Comparison of ENCODE assay signal across 11 mouse cellular contexts in the genomic region with DNA sequence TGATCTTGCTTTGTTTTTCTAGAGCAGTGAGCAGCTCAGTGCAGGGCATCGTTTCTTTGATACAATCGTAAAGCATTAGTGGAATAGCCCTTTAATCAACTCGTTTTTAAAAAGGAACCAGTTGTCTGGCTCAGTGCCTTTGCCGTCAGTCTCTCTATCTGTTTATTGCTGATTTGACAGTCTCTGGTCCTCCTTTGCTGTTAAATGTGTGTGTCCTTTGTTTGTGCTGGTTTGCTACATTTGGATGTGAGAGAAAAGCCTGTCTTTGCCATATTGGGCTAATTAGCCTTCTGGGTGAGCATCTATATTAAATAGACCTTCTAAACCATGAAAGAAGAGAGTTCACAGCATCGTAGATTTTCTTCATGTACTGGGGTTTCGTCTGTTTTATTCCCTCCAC. TPM values are rescaled to one million over a fixed set of nuclear protein-coding genes. Genes with fewer than 3 reads are reported as not detected.
DNase-seq lines count a peak whose midpoint lies in the region; ATAC-seq lines count a peak whose summit lies in the region.
"Had no signal": no experiment of that assay in that cellular context is flagged by ENCODE, and none has a peak within 500 bp of the region (broad histone marks: within the 10 kb centered on the region; RNA-seq: fewer than 3 reads in every experiment).

No protein-coding gene starts in this region.

- no peaks in the 10 kb centered on the region for H3K27me3 ChIP-seq in hindbrain, embryonic 11.5 days (ENCODE audit: control insufficient read depth, insufficient read depth, low read length)
- H3K27me3 ChIP-seq in midbrain, embryonic 16.5 days (ENCODE audit: control insufficient read depth, insufficient read depth, low read depth, low read length), result no peaks in the 10 kb centered on the region
- H3K27me3 ChIP-seq: limb, embryonic 12.5 days had no signal

- no peak for DNase-seq in frontal cortex, postnatal 10 days (ENCODE audit: low spot score in 2 of 2)
- peak; percentile 26 for DNase-seq in MN1 (ENCODE audit: low spot score)
- DNase-seq in hindbrain, embryonic 11.5 days (ENCODE audit: low spot score), result no peak
- no peak for DNase-seq in urinary bladder, postnatal 36 days (ENCODE audit: low spot score in 2 of 2)
- no peak for DNase-seq in yolk sac, embryonic 10.5 days (ENCODE audit: low spot score)
- DNase-seq: kidney, postnatal 4 days; lung, postnatal 14 days had no signal

- no peak overlapping the region for H3K4me3 ChIP-seq in hindbrain, embryonic 11.5 days (ENCODE audit: low read depth, low read length)
- peak overlapping the region; percentile 26 for H3K4me3 ChIP-seq in midbrain, embryonic 16.5 days (ENCODE audit: low read depth, low read length)
- H3K4me3 ChIP-seq: limb, embryonic 12.5 days had no signal

- no peaks in the 10 kb centered on the region for H3K4me1 ChIP-seq in hindbrain, embryonic 11.5 days (replicated peaks; ENCODE audit: control insufficient read depth, insufficient read depth, low read length)
- peaks cover 11% of the 10 kb centered on the region; the same call in 1 of the 2 replicates for H3K4me1 ChIP-seq in midbrain, embryonic 16.5 days (ENCODE audit: control insufficient read depth, insufficient read depth, low read length)

- no peak overlapping the region for H3K9ac ChIP-seq in hindbrain, embryonic 11.5 days (ENCODE audit: low read depth, low read length)
- peak overlapping the region; percentile 2; the same call in 1 of the 2 replicates for H3K9ac ChIP-seq in midbrain, embryonic 16.5 days (ENCODE audit: low read depth, low read length)
- H3K9ac ChIP-seq: limb, embryonic 12.5 days had no signal

- no peaks in the 10 kb centered on the region for H3K9me3 ChIP-seq in hindbrain, embryonic 11.5 days (ENCODE audit: control insufficient read depth, low read length)
- H3K9me3 ChIP-seq in midbrain, embryonic 16.5 days (replicated peaks; ENCODE audit: control insufficient read depth, low read length, poor library complexity, severe bottlenecking), result no peaks in the 10 kb centered on the region
- H3K9me3 ChIP-seq: limb, embryonic 12.5 days had no signal

- H3K27ac ChIP-seq in hindbrain, embryonic 11.5 days (ENCODE audit: low read depth, low read length), result peak overlapping the region; percentile 56; the same call in 1 of the 2 replicates
- peak overlapping the region; percentile 53 for H3K27ac ChIP-seq in midbrain, embryonic 16.5 days (ENCODE audit: low read length)
- H3K27ac ChIP-seq: limb, embryonic 12.5 days had no signal

- H3K4me2 ChIP-seq in hindbrain, embryonic 11.5 days (replicated peaks; ENCODE audit: low read depth, low read length), result no peak overlapping the region
- peak overlapping the region; percentile 37 for H3K4me2 ChIP-seq in midbrain, embryonic 16.5 days (ENCODE audit: low read length)
- H3K4me2 ChIP-seq: limb, embryonic 12.5 days had no signal

- ATAC-seq in frontal cortex, adult (ENCODE audit: low TSS enrichment), result 0 out of 2 replicates have a peak, but pooled peaks have one; percentile 13
- ATAC-seq in hindbrain, embryonic 11.5 days (ENCODE audit: low FRiP score), result no peak
- no peak; the same call in 1 of the 2 replicates for ATAC-seq in midbrain, embryonic 16.5 days
- ATAC-seq in CD4-positive, CD25-positive, alpha-beta regulatory T cell, adult 4 months, result no peak

- no peaks in the 10 kb centered on the region for H3K36me3 ChIP-seq in hindbrain, embryonic 11.5 days (ENCODE audit: control insufficient read depth, insufficient read depth, low read length)
- no peaks in the 10 kb centered on the region for H3K36me3 ChIP-seq in midbrain, embryonic 16.5 days (ENCODE audit: control insufficient read depth, insufficient read depth, low read length)
- H3K36me3 ChIP-seq: limb, embryonic 12.5 days had no signal

- WGBS in hindbrain, embryonic 11.5 days, result 60% methylated on average over 6 of the region's 6 CpGs
- WGBS in midbrain, embryonic 16.5 days, result 20% methylated on average over 6 of the region's 6 CpGs

RNA-seq across cellular contexts. Expression of a gene that starts 50.3 kb away (rescaled TPM):
- polyA plus RNA-seq in hindbrain, embryonic 11.5 days (2014; fragmentation: Nextera tagmentation; extraction: Ambion mirVana), result 6.4 and 6.5 TPM in 2 replicates
- 5.6 TPM in 2 replicates for polyA plus RNA-seq in midbrain, embryonic 16.5 days (2015; fragmentation: Nextera tagmentation; extraction: Ambion mirVana)
- 1 to 10 TPM; 1.5 to 2.0 TPM for polyA plus RNA-seq in CD4-positive, CD25-positive, alpha-beta regulatory T cell, adult 4 months (2017; shearing (Covaris generic))
